Mouse (Mus musculus): ENCODE results near the gene Hmgb1.

- TF ChIP-seq POLR2A (IDR thresholded peaks at IDR 0.05; ENCODE audit: control insufficient read depth, extremely low read depth, insufficient read depth, low read length, poor library complexity) (no peak), CTCF (IDR thresholded peaks at IDR 0.05; ENCODE audit: borderline replicate concordance, control insufficient read depth, extremely low read depth, insufficient read depth, low read length, poor library complexity) (no peak)
Measured at GRCm38 (mm10) chr5:149020059-149020680, 164.1 kb downstream of the Hmgb1 start.

All from thymus, adult 2 months (tissue).